Mouse (Mus musculus) kidney, postnatal 4 days (tissue): Measurements from ENCODE around the gene Spns3.
A peak's percentile ranks its signal among the peaks of the same experiment; 100 is the strongest.

Source experiments
- DNase-seq, 2 experiments: peaks; one replicate each; pipeline ENCODE4 v3.0.0; 2021; ENCODE audit warnings: mixed read lengths in 2 of 2

The Spns3 gene

GRCm38 (mm10) chr11:72479499-72479898 lies 70.8 kb downstream of the Spns3 start:
- DNase-seq = no peak

- peak; percentile 48 to 57 for DNase-seq
Measured at GRCm38 (mm10) chr11:72478228-72478627, 72.1 kb downstream of the Spns3 start.

- DNase-seq = no peak
Measured at GRCm38 (mm10) chr11:72477653-72478052, 72.7 kb downstream of the Spns3 start.

- DNase-seq = no peak
Measured at GRCm38 (mm10) chr11:72477182-72477581, 73.1 kb downstream of the Spns3 start.

GRCm38 (mm10) chr11:72476074-72476625 lies 74.2 kb downstream of the Spns3 start:
- DNase-seq = no peak

- DNase-seq = no peak
Measured at GRCm38 (mm10) chr11:72475408-72475807, 74.9 kb downstream of the Spns3 start.

GRCm38 (mm10) chr11:72474926-72475325 lies 75.4 kb downstream of the Spns3 start:
- no peak for DNase-seq

GRCm38 (mm10) chr11:72473540-72473939 lies 76.8 kb downstream of the Spns3 start:
- DNase-seq = no peak

GRCm38 (mm10) chr11:72471381-72471780 lies 78.9 kb downstream of the Spns3 start:
- no peak for DNase-seq

- DNase-seq = no peak
Measured at GRCm38 (mm10) chr11:72470004-72470403, 80.3 kb downstream of the Spns3 start.

- DNase-seq = peak; percentile 82 to 88
Measured at GRCm38 (mm10) chr11:72469217-72469616, 81.1 kb downstream of the Spns3 start.

- DNase-seq = no peak
Measured at GRCm38 (mm10) chr11:72468525-72468924, 81.8 kb downstream of the Spns3 start.

- peak; percentile 35 to 56 for DNase-seq
Measured at GRCm38 (mm10) chr11:72466694-72467507, 83.4 kb downstream of the Spns3 start.

- DNase-seq = no peak
Measured at GRCm38 (mm10) chr11:72465978-72466693, 84.2 kb downstream of the Spns3 start.

- DNase-seq = no peak
Measured at GRCm38 (mm10) chr11:72464821-72465220, 85.5 kb downstream of the Spns3 start.

GRCm38 (mm10) chr11:72461500-72461981 lies 88.8 kb downstream of the Spns3 start:
- peak in 1 of 2 experiments; percentile 54 for DNase-seq

- DNase-seq = no peak
Measured at GRCm38 (mm10) chr11:72458502-72458901, 91.8 kb downstream of the Spns3 start.

GRCm38 (mm10) chr11:72457995-72458496 lies 92.3 kb downstream of the Spns3 start:
- peak; percentile 56 to 70 for DNase-seq

- no peak for DNase-seq
Measured at GRCm38 (mm10) chr11:72455694-72456093, 94.6 kb downstream of the Spns3 start.

- no peak for DNase-seq
Measured at GRCm38 (mm10) chr11:72453105-72453953, 97.0 kb downstream of the Spns3 start.

- DNase-seq = no peak
Measured at GRCm38 (mm10) chr11:72452140-72452665, 98.1 kb downstream of the Spns3 start.

- no peak for DNase-seq
Measured at GRCm38 (mm10) chr11:72447475-72447874, 102.8 kb downstream of the Spns3 start.
